Mouse (Mus musculus) midbrain, embryonic 14.5 days (tissue): ENCODE data around the gene Olfr714. TPM values are rescaled to one million over a fixed set of nuclear protein-coding genes. Genes with fewer than 3 reads are reported as not detected.

Experiments
- polyA plus RNA-seq: library from polyadenylated mRNA; unstranded; fragments of >200 nt; fragmentation: Nextera tagmentation; extraction: Ambion mirVana; gene quantifications from 2 replicates; pipeline ENCODE4 v1.2.1, GENCODE M21; 2014

Gene Olfr714
- polyA plus RNA-seq, 1 experiment from 2014 or later, result not detected

Other genes starting within 250 kb of the Olfr714 start
- not detected in 2 replicates for gene Olfr702, start 237.1 kb upstream of the Olfr714 start, polyA plus RNA-seq
- gene Olfr703, start 227.6 kb upstream of the Olfr714 start, polyA plus RNA-seq, result not detected in 2 replicates
- gene Olfr704, start 207.8 kb upstream of the Olfr714 start, polyA plus RNA-seq, result not detected in 2 replicates
- not detected in 2 replicates for gene Olfr705, start 194.1 kb upstream of the Olfr714 start, polyA plus RNA-seq
- not detected in 2 replicates for gene Olfr706, start 182.8 kb upstream of the Olfr714 start, polyA plus RNA-seq
- not detected in 2 replicates for gene Olfr707, start 169.7 kb upstream of the Olfr714 start, polyA plus RNA-seq
- gene Olfr1532-ps1, start 163.0 kb upstream of the Olfr714 start, polyA plus RNA-seq, result not detected in 2 replicates
- gene Olfr709-ps1, start 138.8 kb upstream of the Olfr714 start, polyA plus RNA-seq, result not detected in 2 replicates
- gene Olfr710, start 122.7 kb upstream of the Olfr714 start, polyA plus RNA-seq, result not detected in 2 replicates
- not detected in 2 replicates for gene Olfr6, start 107.0 kb upstream of the Olfr714 start, polyA plus RNA-seq
- not detected in 2 replicates for gene Olfr711, start 95.5 kb upstream of the Olfr714 start, polyA plus RNA-seq
- not detected in 2 replicates for gene Olfr2, start 64.9 kb upstream of the Olfr714 start, polyA plus RNA-seq
- gene Olfr713, start 39.8 kb upstream of the Olfr714 start, polyA plus RNA-seq, result not detected in 2 replicates
- not detected in 2 replicates for gene Olfr17, start 22.2 kb downstream of the Olfr714 start, polyA plus RNA-seq
- not detected in 2 replicates for gene Olfr715b, start 39.4 kb downstream of the Olfr714 start, polyA plus RNA-seq
- gene Olfr715, start 60.1 kb downstream of the Olfr714 start, polyA plus RNA-seq, result not detected in 2 replicates
- gene Olfr716, start 67.3 kb downstream of the Olfr714 start, polyA plus RNA-seq, result not detected in 2 replicates
- gene Nlrp14, start 96.0 kb downstream of the Olfr714 start, polyA plus RNA-seq, result not detected in 2 replicates
- gene Rbmxl2, start 138.5 kb downstream of the Olfr714 start, polyA plus RNA-seq, result not detected in 2 replicates